Mouse (Mus musculus): ENCODE data around the gene 1700025G04Rik.

Gene 1700025G04Rik

GRCm38 (mm10) chr1:151872971-151873370 is 217.0 kb downstream of the 1700025G04Rik start:
- no peaks in the 10 kb centered on the region for H3K27me3 ChIP-seq (ENCODE audit: insufficient read depth, low read length)
- no peaks in the 10 kb centered on the region for H3K36me3 ChIP-seq (ENCODE audit: insufficient read depth, low read length)
- H3K9me3 ChIP-seq (ENCODE audit: low read length): no peaks in the 10 kb centered on the region
- TF ChIP-seq NANOG (IDR thresholded peaks at IDR 0.05; ENCODE audit: borderline replicate concordance, low read length) (no peak), CTCF (conservative IDR thresholded peaks at IDR 0.05; ENCODE audit: low read length) (no peak), POU5F1 (IDR thresholded peaks at IDR 0.05; ENCODE audit: borderline replicate concordance, low read length) (no peak)
- H3K4me1 ChIP-seq (replicated peaks; ENCODE audit: low read depth, low read length): peaks cover 11% of the 10 kb centered on the region
- no peak overlapping the region for H3K4me3 ChIP-seq (replicated peaks; ENCODE audit: low read length)

- peaks cover 31% of the 10 kb centered on the region for H3K4me1 ChIP-seq (replicated peaks; ENCODE audit: low read depth, low read length)
- H3K4me3 ChIP-seq (replicated peaks; ENCODE audit: low read length): no peak overlapping the region
- H3K9me3 ChIP-seq (ENCODE audit: low read length): no peaks in the 10 kb centered on the region
- H3K27me3 ChIP-seq (ENCODE audit: insufficient read depth, low read length): 0 out of 2 replicates have a peak, but pooled peaks cover 11% of the 10 kb centered on the region
- H3K36me3 ChIP-seq (ENCODE audit: insufficient read depth, low read length): no peaks in the 10 kb centered on the region
- no peak for TF ChIP-seq POU5F1 (IDR thresholded peaks at IDR 0.05; ENCODE audit: borderline replicate concordance, low read length)
- no peak for TF ChIP-seq NANOG (IDR thresholded peaks at IDR 0.05; ENCODE audit: borderline replicate concordance, low read length)
- TF ChIP-seq CTCF (conservative IDR thresholded peaks at IDR 0.05; ENCODE audit: low read length): no peak
These were observed 225.6 kb downstream of the 1700025G04Rik start for GRCm38 (mm10) chr1:151864326-151864725.

- H3K4me3 ChIP-seq (replicated peaks; ENCODE audit: low read length): peak overlapping the region; percentile 23; the same call in 1 of the 2 replicates
- TF ChIP-seq CTCF (conservative IDR thresholded peaks at IDR 0.05; ENCODE audit: low read length) (no peak), POU5F1 (IDR thresholded peaks at IDR 0.05; ENCODE audit: borderline replicate concordance, low read length) (no peak), NANOG (IDR thresholded peaks at IDR 0.05; ENCODE audit: borderline replicate concordance, low read length) (no peak)
These were observed 226.2 kb downstream of the 1700025G04Rik start for GRCm38 (mm10) chr1:151863797-151864147.

GRCm38 (mm10) chr1:151863135-151863796 is 226.7 kb downstream of the 1700025G04Rik start:
- H3K27me3 ChIP-seq (ENCODE audit: insufficient read depth, low read length): 0 out of 2 replicates have a peak, but pooled peaks cover 11% of the 10 kb centered on the region
- TF ChIP-seq NANOG (IDR thresholded peaks at IDR 0.05; ENCODE audit: borderline replicate concordance, low read length): no peak
- no peak for TF ChIP-seq POU5F1 (IDR thresholded peaks at IDR 0.05; ENCODE audit: borderline replicate concordance, low read length)
- TF ChIP-seq CTCF (conservative IDR thresholded peaks at IDR 0.05; ENCODE audit: low read length): no peak
- peak overlapping the region; percentile 23; the same call in 1 of the 2 replicates for H3K4me3 ChIP-seq (replicated peaks; ENCODE audit: low read length)
- no peaks in the 10 kb centered on the region for H3K9me3 ChIP-seq (ENCODE audit: low read length)
- H3K36me3 ChIP-seq (ENCODE audit: insufficient read depth, low read length): no peaks in the 10 kb centered on the region
- peaks cover 31% of the 10 kb centered on the region for H3K4me1 ChIP-seq (replicated peaks; ENCODE audit: low read depth, low read length)

More at GRCm38 (mm10) chr1:151863797-151864147, 226.2 kb downstream of the 1700025G04Rik start:
- Histone ChIP-seq H3K27me3 (ENCODE audit: insufficient read depth, low read length) (0 out of 2 replicates have a peak, but pooled peaks cover 11% of the 10 kb centered on the region), H3K4me1 (replicated peaks; ENCODE audit: low read depth, low read length) (peaks cover 31% of the 10 kb centered on the region), H3K36me3 (ENCODE audit: insufficient read depth, low read length) (no peaks in the 10 kb centered on the region), H3K9me3 (ENCODE audit: low read length) (no peaks in the 10 kb centered on the region)

GRCm38 (mm10) chr1:151862109-151862508 is 227.8 kb downstream of the 1700025G04Rik start:
- H3K9me3 ChIP-seq (ENCODE audit: low read length): no peaks in the 10 kb centered on the region
- no peak for TF ChIP-seq CTCF (conservative IDR thresholded peaks at IDR 0.05; ENCODE audit: low read length)
- no peak for TF ChIP-seq NANOG (IDR thresholded peaks at IDR 0.05; ENCODE audit: borderline replicate concordance, low read length)
- no peak for TF ChIP-seq POU5F1 (IDR thresholded peaks at IDR 0.05; ENCODE audit: borderline replicate concordance, low read length)
- no peak overlapping the region for H3K4me3 ChIP-seq (replicated peaks; ENCODE audit: low read length)
- peaks cover 31% of the 10 kb centered on the region for H3K4me1 ChIP-seq (replicated peaks; ENCODE audit: low read depth, low read length)
- H3K27me3 ChIP-seq (ENCODE audit: insufficient read depth, low read length): 0 out of 2 replicates have a peak, but pooled peaks cover 11% of the 10 kb centered on the region
- H3K36me3 ChIP-seq (ENCODE audit: insufficient read depth, low read length): no peaks in the 10 kb centered on the region

- Histone ChIP-seq H3K27me3 (ENCODE audit: insufficient read depth, low read length) (0 out of 2 replicates have a peak, but pooled peaks cover 11% of the 10 kb centered on the region), H3K36me3 (ENCODE audit: insufficient read depth, low read length) (no peaks in the 10 kb centered on the region), H3K9me3 (ENCODE audit: low read length) (no peaks in the 10 kb centered on the region), H3K4me3 (replicated peaks; ENCODE audit: low read length) (no peak overlapping the region), H3K4me1 (replicated peaks; ENCODE audit: low read depth, low read length) (peaks cover 31% of the 10 kb centered on the region)
- TF ChIP-seq NANOG (IDR thresholded peaks at IDR 0.05; ENCODE audit: borderline replicate concordance, low read length) (no peak), CTCF (conservative IDR thresholded peaks at IDR 0.05; ENCODE audit: low read length) (peak; percentile 82)
These were observed 228.5 kb downstream of the 1700025G04Rik start for GRCm38 (mm10) chr1:151861334-151861995.

- peaks cover 15% of the 10 kb centered on the region for H3K4me1 ChIP-seq (replicated peaks; ENCODE audit: low read depth, low read length)
- H3K27me3 ChIP-seq (ENCODE audit: insufficient read depth, low read length): 0 out of 2 replicates have a peak, but pooled peaks cover 7% of the 10 kb centered on the region
- no peak for TF ChIP-seq NANOG (IDR thresholded peaks at IDR 0.05; ENCODE audit: borderline replicate concordance, low read length)
- TF ChIP-seq CTCF (conservative IDR thresholded peaks at IDR 0.05; ENCODE audit: low read length): no peak
- no peak for TF ChIP-seq POU5F1 (IDR thresholded peaks at IDR 0.05; ENCODE audit: borderline replicate concordance, low read length)
- no peak overlapping the region for H3K4me3 ChIP-seq (replicated peaks; ENCODE audit: low read length)
- H3K36me3 ChIP-seq (ENCODE audit: insufficient read depth, low read length): no peaks in the 10 kb centered on the region
- no peaks in the 10 kb centered on the region for H3K9me3 ChIP-seq (ENCODE audit: low read length)
These were observed 231.5 kb downstream of the 1700025G04Rik start for GRCm38 (mm10) chr1:151858474-151858873.

GRCm38 (mm10) chr1:151855561-151855960 is 234.4 kb downstream of the 1700025G04Rik start:
- no peaks in the 10 kb centered on the region for H3K27me3 ChIP-seq (ENCODE audit: insufficient read depth, low read length)
- no peaks in the 10 kb centered on the region for H3K9me3 ChIP-seq (ENCODE audit: low read length)
- no peak overlapping the region for H3K4me3 ChIP-seq (replicated peaks; ENCODE audit: low read length)
- H3K4me1 ChIP-seq (replicated peaks; ENCODE audit: low read depth, low read length): no peaks in the 10 kb centered on the region
- H3K36me3 ChIP-seq (ENCODE audit: insufficient read depth, low read length): no peaks in the 10 kb centered on the region
- TF ChIP-seq CTCF (conservative IDR thresholded peaks at IDR 0.05; ENCODE audit: low read length) (no peak), NANOG (IDR thresholded peaks at IDR 0.05; ENCODE audit: borderline replicate concordance, low read length) (no peak), POU5F1 (IDR thresholded peaks at IDR 0.05; ENCODE audit: borderline replicate concordance, low read length) (no peak)
